Mouse (Mus musculus) right cerebral cortex, postnatal 25 days (tissue): ENCODE measurements around the gene Tmem198.

Source experiments
- DNase-seq: peaks from one replicate; pipeline ENCODE4 v3.0.0; 2022

Gene Tmem198

GRCm38 (mm10) chr1:75478916-75479634 lies at the start of gene Tmem198, which contains the start of gene Chpf:
Gene Tmem198, plus strand, starts transcription at chr1:75479532.
Gene Chpf, minus strand, starts transcription at chr1:75479307.
- peak; percentile 97 for DNase-seq

GRCm38 (mm10) chr1:75435475-75436328 lies 43.6 kb upstream of the Tmem198 start, which contains the start of gene Gmppa:
Gene Gmppa, plus strand, starts transcription at chr1:75435930.
- peak; percentile 78 for DNase-seq

GRCm38 (mm10) chr1:75438782-75439181 lies 40.5 kb upstream of the Tmem198 start:
- DNase-seq: no peak

GRCm38 (mm10) chr1:75440661-75441060 lies 38.7 kb upstream of the Tmem198 start:
- no peak for DNase-seq

- no peak for DNase-seq
These were observed 37.8 kb upstream of the Tmem198 start for GRCm38 (mm10) chr1:75441471-75441996.

GRCm38 (mm10) chr1:75442171-75442570 lies 37.2 kb upstream of the Tmem198 start:
- DNase-seq: no peak

GRCm38 (mm10) chr1:75442811-75443210 lies 36.5 kb upstream of the Tmem198 start:
- no peak for DNase-seq

- no peak for DNase-seq
These were observed 35.9 kb upstream of the Tmem198 start for GRCm38 (mm10) chr1:75443247-75444024.

- DNase-seq: no peak
These were observed 35.1 kb upstream of the Tmem198 start for GRCm38 (mm10) chr1:75444208-75444607.

- DNase-seq: peak; percentile 43
These were observed 34.1 kb upstream of the Tmem198 start for GRCm38 (mm10) chr1:75445141-75445701.

GRCm38 (mm10) chr1:75445751-75446611 lies 33.4 kb upstream of the Tmem198 start:
- peak; percentile 61 for DNase-seq

GRCm38 (mm10) chr1:75446656-75447055 lies 32.7 kb upstream of the Tmem198 start:
- no peak for DNase-seq

- no peak for DNase-seq
These were observed 31.9 kb upstream of the Tmem198 start for GRCm38 (mm10) chr1:75447265-75448051.

- no peak for DNase-seq
These were observed 31.3 kb upstream of the Tmem198 start for GRCm38 (mm10) chr1:75448052-75448431.

- no peak for DNase-seq
These were observed 30.4 kb upstream of the Tmem198 start for GRCm38 (mm10) chr1:75448937-75449336.

- no peak for DNase-seq
These were observed 29.8 kb upstream of the Tmem198 start for GRCm38 (mm10) chr1:75449377-75450135.

GRCm38 (mm10) chr1:75450314-75451005 lies 28.9 kb upstream of the Tmem198 start, which contains the start of gene Asic4:
Gene Asic4, plus strand, starts transcription at chr1:75450436.
- no peak for DNase-seq

- no peak for DNase-seq
These were observed 27.4 kb upstream of the Tmem198 start for GRCm38 (mm10) chr1:75451900-75452299.

GRCm38 (mm10) chr1:75455433-75455832 lies 23.9 kb upstream of the Tmem198 start:
- no peak for DNase-seq
